Mouse (Mus musculus): Measurements from ENCODE around the gene Dcp1b. TPM values are rescaled to one million over a fixed set of nuclear protein-coding genes. Genes with fewer than 3 reads are reported as not detected.

The Dcp1b gene
- 8.4 and 8.9 TPM in 2 replicates for polyA plus RNA-seq (2016; fragmentation: Nextera tagmentation; extraction: Ambion mirVana)

DNA sequence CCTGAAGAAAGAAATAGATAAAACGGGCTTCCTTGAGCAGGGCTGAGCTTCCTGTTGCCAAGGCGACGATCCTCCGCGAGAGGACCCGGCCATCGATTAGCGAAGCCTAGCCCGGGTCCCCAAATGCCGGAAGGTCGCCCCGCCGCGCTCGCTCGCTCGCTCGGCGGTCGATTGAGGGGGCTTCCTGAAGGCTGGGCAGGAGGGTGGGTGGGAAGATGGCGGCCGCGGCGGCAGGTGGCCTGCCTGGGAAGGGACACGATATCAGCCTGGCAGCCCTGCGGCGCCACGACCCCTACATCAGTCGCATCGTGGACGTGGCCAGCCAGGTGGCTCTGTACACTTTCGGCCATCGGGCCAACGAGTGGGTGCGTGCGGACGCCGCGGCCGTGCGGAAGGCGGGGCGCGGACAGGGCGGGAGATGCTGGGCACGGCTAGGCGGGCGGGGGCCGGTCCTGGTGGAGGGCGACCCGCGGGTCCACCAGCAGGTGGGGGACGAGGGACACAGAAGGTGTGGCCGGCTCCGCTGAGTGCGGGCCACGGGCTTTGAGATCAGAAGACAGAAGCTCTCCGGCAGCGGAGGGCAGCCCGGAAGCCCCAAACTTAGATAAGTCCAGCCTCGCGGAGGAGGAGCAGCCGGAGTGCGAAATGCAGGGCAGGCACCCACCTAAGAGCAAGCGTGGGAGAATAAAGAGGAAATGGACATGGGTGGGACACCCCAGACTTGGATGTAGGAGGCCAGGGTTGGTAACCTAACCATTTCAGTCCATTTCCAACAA lies at the start of gene Dcp1b:
TSS of gene Dcp1b (plus strand) at position 176 of the 776 bp plus-strand sequence.
- Histone ChIP-seq H3K4me3 (replicated peaks) (peak within 1 kb of the TSS; percentile 87), H3K4me2 (peak within 1 kb of the TSS; percentile 70), H3K27ac (peak within 1 kb of the TSS; percentile 89), H3K9ac (replicated peaks) (peak within 1 kb of the TSS; percentile 77), H3K9me3 (no peaks in the 10 kb centered on the region), H3K36me3 (no peaks in the 10 kb centered on the region), H3K4me1 (replicated peaks) (peaks cover 6% of the 10 kb centered on the region; the same call in 1 of the 2 replicates), H3K27me3 (no peaks in the 10 kb centered on the region)
- WGBS: under 1% methylated on average over 65 of the region's 65 CpGs
- peak; percentile 95 for ATAC-seq (ENCODE audit: insufficient number of reproducible peaks, insufficient read depth, low FRiP score, low TSS enrichment, low read depth)

DNA sequence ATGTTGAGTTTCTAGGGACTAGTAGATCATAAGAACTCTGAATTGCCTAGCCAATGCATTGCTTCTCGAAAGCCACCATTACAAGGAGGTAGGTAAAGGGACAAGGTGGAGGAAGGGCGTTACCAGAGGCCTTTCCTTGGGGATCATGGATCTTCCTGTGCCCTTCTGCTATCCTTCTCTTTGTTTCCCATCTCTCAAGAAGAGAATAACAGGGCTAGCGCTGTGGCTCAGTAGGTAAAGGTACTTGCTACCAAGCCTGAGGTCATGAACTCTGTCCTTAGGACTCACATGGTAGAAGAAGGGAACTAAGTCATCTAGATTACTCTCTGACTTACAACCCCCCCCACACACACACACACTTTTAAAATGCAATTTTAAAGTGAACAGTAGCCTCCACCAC lies 48.1 kb upstream of the Dcp1b start:
- no peak overlapping the region for H3K9ac ChIP-seq (replicated peaks)
- no peaks in the 10 kb centered on the region for H3K9me3 ChIP-seq
- ATAC-seq (ENCODE audit: insufficient number of reproducible peaks, insufficient read depth, low FRiP score, low TSS enrichment, low read depth): no peak
- H3K4me3 ChIP-seq (replicated peaks): no peak overlapping the region
- H3K36me3 ChIP-seq: no peaks in the 10 kb centered on the region
- no peaks in the 10 kb centered on the region for H3K27me3 ChIP-seq
- H3K27ac ChIP-seq: no peak overlapping the region
- no peak overlapping the region for H3K4me2 ChIP-seq
- no peaks in the 10 kb centered on the region for H3K4me1 ChIP-seq (replicated peaks)
- 91% methylated on average over 3 of the region's 3 CpGs for WGBS

DNA sequence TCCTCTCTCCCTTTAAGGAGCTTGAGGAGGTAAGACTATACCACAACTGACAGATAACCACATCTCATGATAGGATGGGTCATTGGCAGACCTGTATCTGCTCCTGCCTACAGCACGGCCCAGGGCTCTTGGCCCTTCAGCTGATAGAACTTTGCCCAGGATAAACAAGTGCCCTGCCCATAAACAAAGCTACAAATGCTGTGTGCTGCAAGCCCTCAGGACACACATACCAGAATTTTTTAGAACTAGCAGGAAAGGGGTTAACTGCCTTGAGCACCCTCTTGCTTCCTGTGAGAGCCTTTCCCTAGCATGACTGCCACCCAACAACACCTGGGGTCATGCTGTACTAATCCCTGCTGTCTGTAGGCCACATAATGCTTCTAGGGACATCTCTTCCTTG lies 47.0 kb upstream of the Dcp1b start:
- H3K4me1 ChIP-seq (replicated peaks): no peaks in the 10 kb centered on the region
- H3K27ac ChIP-seq: no peak overlapping the region
- H3K36me3 ChIP-seq: no peaks in the 10 kb centered on the region
- WGBS: 81% methylated on average over 1 of the region's 1 CpGs
- no peaks in the 10 kb centered on the region for H3K9me3 ChIP-seq
- H3K9ac ChIP-seq (replicated peaks): no peak overlapping the region
- ATAC-seq (ENCODE audit: insufficient number of reproducible peaks, insufficient read depth, low FRiP score, low TSS enrichment, low read depth): no peak
- H3K4me2 ChIP-seq: no peak overlapping the region
- no peaks in the 10 kb centered on the region for H3K27me3 ChIP-seq
- no peak overlapping the region for H3K4me3 ChIP-seq (replicated peaks)

DNA sequence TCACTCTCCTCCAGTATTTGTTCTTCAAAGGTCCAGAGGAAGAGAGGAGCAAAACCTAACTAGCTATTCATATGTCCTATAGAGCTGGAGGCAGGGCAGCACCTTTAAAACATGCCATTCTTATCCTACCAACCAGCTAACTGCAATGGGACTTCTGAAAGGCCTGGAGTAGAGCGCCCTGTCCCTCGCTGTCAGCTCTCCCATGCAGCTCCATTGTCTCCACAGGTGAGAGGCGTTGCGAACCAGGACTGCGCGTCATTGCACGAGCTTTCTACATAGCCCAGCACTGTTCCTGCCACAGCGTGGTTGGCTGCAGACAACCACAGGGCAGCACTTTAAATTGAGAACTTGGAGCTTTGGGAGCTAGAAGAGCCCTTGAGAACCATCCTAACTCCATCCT lies 46.5 kb upstream of the Dcp1b start:
- Histone ChIP-seq H3K4me3 (replicated peaks) (no peak overlapping the region), H3K27ac (no peak overlapping the region), H3K4me1 (replicated peaks) (no peaks in the 10 kb centered on the region), H3K9ac (replicated peaks) (no peak overlapping the region), H3K27me3 (no peaks in the 10 kb centered on the region), H3K4me2 (no peak overlapping the region), H3K36me3 (no peaks in the 10 kb centered on the region), H3K9me3 (no peaks in the 10 kb centered on the region)
- WGBS: 85% methylated on average over 8 of the region's 8 CpGs
- ATAC-seq (ENCODE audit: insufficient number of reproducible peaks, insufficient read depth, low FRiP score, low TSS enrichment, low read depth): no peak

DNA sequence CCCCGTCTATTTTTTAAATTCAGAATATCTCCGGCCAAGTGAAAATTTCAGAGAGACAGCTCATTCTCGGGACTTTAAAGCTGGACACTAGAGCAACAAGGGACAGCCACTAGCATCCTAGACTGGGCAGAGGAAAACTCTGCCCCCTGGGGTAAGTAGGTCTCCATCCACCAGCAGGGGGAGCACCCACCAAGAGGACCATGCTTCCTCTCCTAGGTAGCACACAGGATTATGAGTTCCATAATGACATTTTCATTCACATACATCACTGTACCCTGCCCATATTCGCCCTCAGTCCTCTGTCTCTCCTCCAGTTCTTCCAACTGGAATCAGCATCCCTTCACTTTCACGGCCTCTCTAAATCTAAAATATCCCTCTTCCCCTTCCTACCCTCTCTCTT lies 45.4 kb upstream of the Dcp1b start:
- Histone ChIP-seq H3K9me3 (no peaks in the 10 kb centered on the region), H3K36me3 (no peaks in the 10 kb centered on the region), H3K4me3 (replicated peaks) (no peak overlapping the region), H3K4me2 (no peak overlapping the region), H3K27ac (no peak overlapping the region), H3K27me3 (no peaks in the 10 kb centered on the region), H3K4me1 (replicated peaks) (no peaks in the 10 kb centered on the region), H3K9ac (replicated peaks) (no peak overlapping the region)
- WGBS: 80% methylated on average over 5 of the region's 5 CpGs
- no peak for ATAC-seq (ENCODE audit: insufficient number of reproducible peaks, insufficient read depth, low FRiP score, low TSS enrichment, low read depth)

DNA sequence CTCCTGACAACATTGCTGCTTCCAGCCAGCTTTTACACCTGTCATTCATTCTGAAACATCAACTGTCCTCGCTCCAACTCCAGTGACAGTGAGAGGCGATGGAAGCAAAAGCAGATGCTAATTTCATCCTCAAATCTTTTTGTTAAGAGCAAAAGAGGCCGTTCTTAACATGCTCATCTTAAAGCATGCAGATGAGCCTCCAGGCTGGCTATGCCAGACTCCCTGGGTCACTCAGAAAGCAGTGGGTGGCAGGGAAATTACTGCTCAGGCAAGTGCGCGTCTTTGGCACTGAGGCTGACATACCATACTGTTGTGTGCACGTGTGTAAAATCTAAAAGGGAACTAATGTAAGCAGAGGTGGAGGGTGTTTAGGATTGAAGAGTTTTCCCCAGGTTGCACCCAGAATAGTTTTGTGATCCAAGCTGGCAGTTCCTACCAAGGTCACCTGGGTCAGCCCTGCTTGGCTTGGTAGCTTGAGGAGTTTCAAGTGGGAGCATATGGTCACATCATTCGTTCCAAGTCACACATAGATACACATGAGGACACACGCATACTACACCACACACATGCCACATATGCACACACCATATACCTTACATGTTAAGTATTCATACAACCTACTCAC lies 42.8 kb upstream of the Dcp1b start:
- Histone ChIP-seq H3K36me3 (no peaks in the 10 kb centered on the region), H3K27me3 (no peaks in the 10 kb centered on the region), H3K9ac (replicated peaks) (no peak overlapping the region), H3K27ac (no peak overlapping the region), H3K9me3 (no peaks in the 10 kb centered on the region), H3K4me3 (replicated peaks) (no peak overlapping the region), H3K4me1 (replicated peaks) (no peaks in the 10 kb centered on the region), H3K4me2 (no peak overlapping the region)
- no peak for ATAC-seq (ENCODE audit: insufficient number of reproducible peaks, insufficient read depth, low FRiP score, low TSS enrichment, low read depth)
- WGBS: 82% methylated on average over 8 of the region's 8 CpGs

DNA sequence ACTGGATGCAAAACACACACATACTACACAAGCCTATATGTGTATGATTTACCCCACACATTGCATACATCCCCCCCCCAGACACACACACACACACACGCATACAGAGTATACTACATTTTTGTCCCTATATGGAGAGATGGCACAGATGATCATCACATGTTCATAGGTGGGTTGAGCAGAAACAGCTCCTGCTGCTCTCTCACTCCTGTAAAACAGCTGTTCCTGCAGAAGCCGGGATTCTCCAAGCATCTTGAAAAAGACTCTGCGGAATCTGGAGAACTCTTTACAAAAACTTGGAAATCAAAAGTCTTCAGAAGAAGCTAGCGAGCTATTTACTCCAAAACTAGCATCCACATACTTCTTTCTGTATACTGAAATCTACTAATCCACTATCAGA lies 42.2 kb upstream of the Dcp1b start:
- no peak for ATAC-seq (ENCODE audit: insufficient number of reproducible peaks, insufficient read depth, low FRiP score, low TSS enrichment, low read depth)
- H3K9ac ChIP-seq (replicated peaks): no peak overlapping the region
- no peak overlapping the region for H3K4me3 ChIP-seq (replicated peaks)
- H3K4me1 ChIP-seq (replicated peaks): no peaks in the 10 kb centered on the region
- WGBS: 88% methylated on average over 4 of the region's 4 CpGs
- no peaks in the 10 kb centered on the region for H3K9me3 ChIP-seq
- H3K27me3 ChIP-seq: no peaks in the 10 kb centered on the region
- no peaks in the 10 kb centered on the region for H3K36me3 ChIP-seq
- no peak overlapping the region for H3K4me2 ChIP-seq
- no peak overlapping the region for H3K27ac ChIP-seq

DNA sequence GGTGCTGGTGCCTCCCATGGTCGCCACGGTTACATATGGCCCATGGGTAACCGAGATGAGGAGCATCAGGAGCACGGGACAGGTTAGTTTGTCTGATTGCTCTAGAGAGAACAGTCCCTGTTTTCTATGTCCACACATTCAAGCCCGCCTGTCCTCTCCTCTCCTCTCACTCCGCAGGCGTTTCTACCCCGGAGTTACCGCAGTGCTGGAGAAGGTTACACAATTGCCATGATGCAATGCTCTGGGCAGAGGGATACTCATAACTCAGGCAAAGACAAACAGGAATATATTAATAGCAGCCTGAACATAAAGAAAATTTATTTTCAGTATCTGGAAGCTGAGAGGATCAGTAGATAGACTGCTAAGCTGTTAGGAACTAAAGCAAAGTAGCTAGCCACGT lies 37.3 kb upstream of the Dcp1b start:
- ATAC-seq (ENCODE audit: insufficient number of reproducible peaks, insufficient read depth, low FRiP score, low TSS enrichment, low read depth): no peak
- no peaks in the 10 kb centered on the region for H3K9me3 ChIP-seq
- 89% methylated on average over 10 of the region's 10 CpGs for WGBS

DNA sequence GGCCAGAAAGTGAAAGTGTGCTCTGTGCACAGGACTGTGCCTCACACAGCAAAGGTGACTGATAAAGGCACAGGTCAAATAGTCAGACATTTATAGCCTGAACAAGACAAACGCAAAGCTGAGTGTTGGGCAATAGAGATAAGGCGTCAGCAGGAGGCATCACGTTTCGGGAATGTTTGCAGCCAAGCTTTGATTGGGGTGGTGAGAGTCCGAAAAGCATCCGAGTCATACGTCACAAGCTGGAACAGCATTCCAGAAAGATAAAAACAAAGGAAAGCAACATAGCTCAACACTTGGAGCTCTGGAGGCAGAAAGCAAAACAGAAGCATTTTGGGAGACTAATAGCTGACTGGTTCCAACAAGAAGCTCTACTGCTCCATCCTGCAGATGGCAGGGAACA lies 35.5 kb upstream of the Dcp1b start:
- H3K27me3 ChIP-seq: no peaks in the 10 kb centered on the region
- no peak overlapping the region for H3K9ac ChIP-seq (replicated peaks)
- H3K9me3 ChIP-seq: no peaks in the 10 kb centered on the region
- no peak overlapping the region for H3K4me2 ChIP-seq
- no peak for ATAC-seq (ENCODE audit: insufficient number of reproducible peaks, insufficient read depth, low FRiP score, low TSS enrichment, low read depth)
- H3K4me1 ChIP-seq (replicated peaks): no peaks in the 10 kb centered on the region
- no peak overlapping the region for H3K27ac ChIP-seq
- no peaks in the 10 kb centered on the region for H3K36me3 ChIP-seq
- WGBS: 22% methylated on average over 7 of the region's 7 CpGs
- no peak overlapping the region for H3K4me3 ChIP-seq (replicated peaks)

More for the DNA sequence above, 37.3 kb upstream of the Dcp1b start:
- Histone ChIP-seq H3K9ac (replicated peaks) (no peak overlapping the region), H3K4me1 (replicated peaks) (no peaks in the 10 kb centered on the region), H3K36me3 (no peaks in the 10 kb centered on the region), H3K4me2 (no peak overlapping the region), H3K4me3 (replicated peaks) (no peak overlapping the region), H3K27me3 (no peaks in the 10 kb centered on the region), H3K27ac (no peak overlapping the region)

DNA sequence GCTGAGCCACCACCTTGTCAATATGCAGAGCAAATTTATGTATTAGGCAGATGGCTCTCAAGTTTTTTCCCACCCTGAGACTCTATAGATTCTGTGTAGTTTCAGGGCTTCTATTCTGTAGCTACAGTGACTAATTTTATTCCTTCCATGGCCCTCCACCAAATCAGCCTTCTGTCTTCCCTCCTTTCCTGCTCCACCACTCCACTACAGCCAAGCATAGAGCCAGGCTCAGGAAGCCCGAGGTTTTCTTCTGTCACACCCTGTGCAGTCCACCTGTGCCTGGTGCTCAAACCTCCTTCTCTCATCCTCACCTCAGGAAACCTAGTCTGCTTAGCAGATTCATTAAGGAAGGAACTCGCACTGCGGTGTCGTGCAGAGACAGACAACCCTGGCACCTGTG lies 29.9 kb upstream of the Dcp1b start:
- H3K27ac ChIP-seq: no peak overlapping the region
- no peaks in the 10 kb centered on the region for H3K4me1 ChIP-seq (replicated peaks)
- no peak overlapping the region for H3K9ac ChIP-seq (replicated peaks)
- 40% methylated on average over 4 of the region's 4 CpGs for WGBS
- H3K4me3 ChIP-seq (replicated peaks): no peak overlapping the region
- no peaks in the 10 kb centered on the region for H3K36me3 ChIP-seq
- H3K9me3 ChIP-seq: no peaks in the 10 kb centered on the region
- ATAC-seq (ENCODE audit: insufficient number of reproducible peaks, insufficient read depth, low FRiP score, low TSS enrichment, low read depth): no peak
- no peak overlapping the region for H3K4me2 ChIP-seq
- no peaks in the 10 kb centered on the region for H3K27me3 ChIP-seq

DNA sequence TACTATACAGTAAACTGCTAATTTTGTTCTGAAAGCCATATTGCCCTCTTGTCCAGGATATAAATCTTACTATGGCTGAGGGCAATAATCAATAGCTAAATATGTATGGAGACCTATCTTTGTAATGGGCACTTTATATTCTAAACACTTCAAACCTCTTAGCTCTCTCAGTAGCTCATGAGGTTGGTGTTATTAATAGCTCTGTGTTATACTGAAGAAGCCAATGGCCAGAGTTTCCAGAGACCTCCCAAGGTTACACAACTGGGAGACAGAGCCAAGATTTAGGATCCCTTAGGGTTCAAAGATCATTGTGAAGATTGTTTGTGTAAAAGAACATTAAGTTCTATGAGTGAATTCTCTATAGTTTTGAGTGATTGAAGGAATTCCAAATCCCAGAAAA lies 9.4 kb upstream of the Dcp1b start:
- no peaks in the 10 kb centered on the region for H3K4me1 ChIP-seq (replicated peaks)
- H3K27me3 ChIP-seq: no peaks in the 10 kb centered on the region
- H3K4me3 ChIP-seq (replicated peaks): no peak overlapping the region
- no peaks in the 10 kb centered on the region for H3K36me3 ChIP-seq
- no peak overlapping the region for H3K27ac ChIP-seq
- H3K4me2 ChIP-seq: no peak overlapping the region
- H3K9ac ChIP-seq (replicated peaks): no peak overlapping the region
- ATAC-seq (ENCODE audit: insufficient number of reproducible peaks, insufficient read depth, low FRiP score, low TSS enrichment, low read depth): no peak
- no peaks in the 10 kb centered on the region for H3K9me3 ChIP-seq

Measured in limb, embryonic 12.5 days (tissue).